In the genomic region with DNA sequence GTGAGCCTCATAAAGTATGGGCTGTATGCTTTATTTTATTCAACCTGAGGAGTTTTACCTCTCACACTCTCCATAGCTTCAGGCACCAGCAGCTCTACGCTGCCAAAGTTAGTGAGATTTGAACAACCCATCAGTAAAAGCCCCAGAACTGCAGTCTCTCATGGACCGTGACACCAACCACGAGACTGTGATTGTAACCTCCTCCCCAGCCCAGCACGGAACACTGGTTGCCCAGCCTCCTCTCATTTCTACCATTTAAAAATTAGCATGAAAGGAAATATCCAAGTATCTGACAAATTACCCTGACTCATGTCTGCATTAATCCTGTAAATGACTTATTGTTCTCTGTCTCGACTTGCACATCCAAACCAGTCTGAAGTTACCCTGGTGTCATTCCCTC, we compare ENCODE assay signal across 19 mouse cellular contexts. TPM values are rescaled to one million over a fixed set of nuclear protein-coding genes. Genes with fewer than 3 reads are reported as not detected.
DNase-seq lines count a peak whose midpoint lies in the region; ATAC-seq and TF ChIP-seq lines count a peak whose summit lies in the region.
"Had no signal": no experiment of that assay in that cellular context is flagged by ENCODE, and none has a peak within 500 bp of the region (broad histone marks: within the 10 kb centered on the region; RNA-seq: fewer than 3 reads in every experiment).

No protein-coding gene starts in this region.

- H3K9ac ChIP-seq in hindbrain, embryonic 11.5 days (ENCODE audit: low read depth, low read length), result no peak overlapping the region
- no peak overlapping the region for H3K9ac ChIP-seq in hindbrain, embryonic 14.5 days
- H3K9ac ChIP-seq in midbrain, postnatal 0 days (replicated peaks; ENCODE audit: low read length, poor library complexity, severe bottlenecking), result no peak overlapping the region
- H3K9ac ChIP-seq: lung, embryonic 15.5 days had no signal

- TF ChIP-seq CTCF in Patski (IDR thresholded peaks at IDR 0.05), result no peak
- no peak for TF ChIP-seq CTCF in midbrain, postnatal 0 days (IDR thresholded peaks at IDR 0.05)

- POLR2A ChIA-PET in Patski (lab: Charles Lee), result interaction anchor here (0.8 kb wide), 1 partner anchor 23 kb away, joined by 3 read pairs; a partner anchor contains a TSS

- H3K27me3 ChIP-seq in hindbrain, embryonic 10.5 days (ENCODE audit: insufficient read depth, poor library complexity, severe bottlenecking), result no peaks in the 10 kb centered on the region
- no peaks in the 10 kb centered on the region for H3K27me3 ChIP-seq in hindbrain, embryonic 11.5 days (ENCODE audit: control insufficient read depth, insufficient read depth, low read length)
- H3K27me3 ChIP-seq in Patski, result no peaks in the 10 kb centered on the region
- no peaks in the 10 kb centered on the region for H3K27me3 ChIP-seq in hindbrain, embryonic 14.5 days (ENCODE audit: control insufficient read depth, insufficient read depth, low read length)
- no peaks in the 10 kb centered on the region for H3K27me3 ChIP-seq in midbrain, postnatal 0 days (ENCODE audit: insufficient read depth, low read length)
- H3K27me3 ChIP-seq: lung, embryonic 15.5 days had no signal

- no peaks in the 10 kb centered on the region for H3K9me3 ChIP-seq in hindbrain, embryonic 10.5 days
- no peaks in the 10 kb centered on the region for H3K9me3 ChIP-seq in hindbrain, embryonic 11.5 days (ENCODE audit: control insufficient read depth, low read length)
- H3K9me3 ChIP-seq in hindbrain, embryonic 14.5 days (ENCODE audit: control insufficient read depth, low read length), result no peaks in the 10 kb centered on the region
- no peaks in the 10 kb centered on the region for H3K9me3 ChIP-seq in midbrain, postnatal 0 days (ENCODE audit: low read length)
- H3K9me3 ChIP-seq: lung, embryonic 15.5 days had no signal

- in situ Hi-C loops in Patski (cut with MboI; ENCODE audit: low pct_unique_long_range_greater_than_20kb), result no loop called here

- peak overlapping the region; percentile 84 for H3K27ac ChIP-seq in hindbrain, embryonic 10.5 days
- no peak overlapping the region for H3K27ac ChIP-seq in hindbrain, embryonic 11.5 days (ENCODE audit: low read depth, low read length)
- H3K27ac ChIP-seq in hindbrain, embryonic 14.5 days, result peak overlapping the region; percentile 3
- H3K27ac ChIP-seq in midbrain, postnatal 0 days (ENCODE audit: low read depth, low read length), result no peak overlapping the region
- H3K27ac ChIP-seq: lung, embryonic 15.5 days had no signal

- CTCF ChIA-PET in Patski (lab: Charles Lee), result interaction anchor here (0.7 to 1.0 kb wide), 2 partner anchors 11 to 49 kb away, joined by 3 read pairs; no protein-coding TSS in a partner anchor

- no peak for DNase-seq in hindbrain, embryonic 10.5 days (ENCODE audit: low spot score)
- DNase-seq in hindbrain, embryonic 11.5 days (ENCODE audit: low spot score), result no peak
- peak; percentile 88 for DNase-seq in Patski (ENCODE audit: low read depth, low spot score)
- no peak for DNase-seq in hindbrain, embryonic 14.5 days (ENCODE audit: low spot score)
- DNase-seq in midbrain, postnatal 0 days (ENCODE audit: low spot score), result no peak
- no peak for DNase-seq in right cerebral cortex, postnatal 36 days (ENCODE audit: low spot score in 2 of 2)
- DNase-seq in gastrocnemius, adult 8-10 months (ENCODE audit: low spot score in 2 of 2), result no peak
- DNase-seq: cerebellum, adult 18-20 months; kidney, adult 9 months had no signal

- H3K4me3 ChIP-seq in hindbrain, embryonic 10.5 days, result no peak overlapping the region
- no peak overlapping the region for H3K4me3 ChIP-seq in hindbrain, embryonic 11.5 days (ENCODE audit: low read depth, low read length)
- H3K4me3 ChIP-seq in hindbrain, embryonic 14.5 days (replicated peaks; ENCODE audit: low read length), result no peak overlapping the region
- no peak overlapping the region for H3K4me3 ChIP-seq in midbrain, postnatal 0 days (ENCODE audit: low read depth, low read length)
- H3K4me3 ChIP-seq: erythroblast, embryonic 14.5 days; lung, embryonic 15.5 days had no signal

- WGBS in hindbrain, embryonic 10.5 days, result 48% methylated on average over 5 of the region's 5 CpGs
- WGBS in hindbrain, embryonic 11.5 days, result 57% methylated on average over 5 of the region's 5 CpGs
- WGBS in hindbrain, embryonic 14.5 days, result 32% methylated on average over 5 of the region's 5 CpGs
- 33% methylated on average over 5 of the region's 5 CpGs for WGBS in midbrain, postnatal 0 days

- ATAC-seq in hindbrain, embryonic 11.5 days (ENCODE audit: low FRiP score), result no peak
- ATAC-seq in Patski, result peak; percentile 85
- ATAC-seq in hindbrain, embryonic 14.5 days (ENCODE audit: low FRiP score), result no peak
- peak; percentile 41; the same call in 1 of the 2 replicates for ATAC-seq in midbrain, postnatal 0 days (ENCODE audit: low FRiP score)

- H3K4me2 ChIP-seq in hindbrain, embryonic 11.5 days (replicated peaks; ENCODE audit: low read depth, low read length), result no peak overlapping the region
- no peak overlapping the region for H3K4me2 ChIP-seq in hindbrain, embryonic 14.5 days (replicated peaks)
- no peak overlapping the region for H3K4me2 ChIP-seq in midbrain, postnatal 0 days (ENCODE audit: low read depth, low read length, poor library complexity, severe bottlenecking)
- H3K4me2 ChIP-seq: liver, embryonic 11.5 days; lung, embryonic 15.5 days had no signal

- peaks cover 22% of the 10 kb centered on the region for H3K4me1 ChIP-seq in hindbrain, embryonic 10.5 days (replicated peaks)
- no peaks in the 10 kb centered on the region; the same call in 1 of the 2 replicates for H3K4me1 ChIP-seq in hindbrain, embryonic 11.5 days (replicated peaks; ENCODE audit: control insufficient read depth, insufficient read depth, low read length)
- H3K4me1 ChIP-seq in hindbrain, embryonic 14.5 days (replicated peaks; ENCODE audit: control insufficient read depth, insufficient read depth, low read length), result 0 out of 2 replicates have a peak, but pooled peaks cover 8% of the 10 kb centered on the region
- no peaks in the 10 kb centered on the region for H3K4me1 ChIP-seq in midbrain, postnatal 0 days (ENCODE audit: insufficient read depth, low read length)

- H3K36me3 ChIP-seq in hindbrain, embryonic 10.5 days, result no peaks in the 10 kb centered on the region
- no peaks in the 10 kb centered on the region for H3K36me3 ChIP-seq in hindbrain, embryonic 11.5 days (ENCODE audit: control insufficient read depth, insufficient read depth, low read length)
- H3K36me3 ChIP-seq in hindbrain, embryonic 14.5 days (replicated peaks; ENCODE audit: control insufficient read depth, insufficient read depth), result no peaks in the 10 kb centered on the region
- no peaks in the 10 kb centered on the region for H3K36me3 ChIP-seq in midbrain, postnatal 0 days (ENCODE audit: insufficient read depth, low read length)
- H3K36me3 ChIP-seq: lung, embryonic 15.5 days had no signal

RNA-seq across cellular contexts. Expression of a gene that starts 23.2 kb away (rescaled TPM):
- 3.2 and 3.6 TPM in 2 replicates for polyA plus RNA-seq in hindbrain, embryonic 10.5 days (2016; fragmentation: Nextera tagmentation; extraction: Ambion mirVana)
- 3.5 and 4.7 TPM in 2 replicates for polyA plus RNA-seq in hindbrain, embryonic 11.5 days (2014; fragmentation: Nextera tagmentation; extraction: Ambion mirVana)
- polyA plus RNA-seq in Patski (2021), result 57.2 TPM
- polyA plus RNA-seq in hindbrain, embryonic 14.5 days (2014; fragmentation: Nextera tagmentation; extraction: Ambion mirVana), result 10.4 and 13.2 TPM in 2 replicates
- total RNA-seq in midbrain, postnatal 0 days (2014; rRNA removed), result 11.7 and 12.7 TPM in 2 replicates
- polyA plus RNA-seq in midbrain, postnatal 0 days (2015; fragmentation: Nextera tagmentation; extraction: Ambion mirVana), result 7.5 and 7.8 TPM in 2 replicates
- total RNA-seq in gastrocnemius, adult 8-10 months (2022), result 1 to 10 TPM; 3.2 to 5.4 (median 5.1) TPM
- total RNA-seq: megakaryocyte-erythroid progenitor cell, adult 5-6 weeks had no signal

RNA-seq across cellular contexts. Expression of a gene that starts 58.1 kb away (rescaled TPM):
- 0.12 TPM in 1 of 2 replicates, not detected in the other for polyA plus RNA-seq in hindbrain, embryonic 10.5 days (2016; fragmentation: Nextera tagmentation; extraction: Ambion mirVana)
- not detected in 2 replicates for polyA plus RNA-seq in hindbrain, embryonic 11.5 days (2014; fragmentation: Nextera tagmentation; extraction: Ambion mirVana)
- polyA plus RNA-seq in Patski (2021), result not detected
- polyA plus RNA-seq in hindbrain, embryonic 14.5 days (2014; fragmentation: Nextera tagmentation; extraction: Ambion mirVana), result not detected in 2 replicates
- 0.66 TPM in 1 of 2 replicates, not detected in the other for total RNA-seq in midbrain, postnatal 0 days (2014; rRNA removed)
- not detected in 2 replicates for polyA plus RNA-seq in midbrain, postnatal 0 days (2015; fragmentation: Nextera tagmentation; extraction: Ambion mirVana)
- not detected for total RNA-seq in gastrocnemius, adult 8-10 months (2022)
- total RNA-seq: heart, postnatal 25 days; layer of hippocampus, adult 8-10 months; left cerebral cortex, adult 8-10 months; megakaryocyte-erythroid progenitor cell, adult 5-6 weeks had no signal
- polyA plus RNA-seq: cortical plate, adult 2 months; erythroblast, embryonic 14.5 days; frontal cortex, adult 2 months; liver, embryonic 11.5 days; lung, embryonic 15.5 days; neural tube, embryonic 14.5 days had no signal

Comparison
In these comparisons a context has a peak if more than half of its experiments do, and no peak if none do; other contexts are left out.
1. H3K27ac ChIP-seq: peak in hindbrain, embryonic 10.5 days (single experiment) and hindbrain, embryonic 14.5 days (single experiment); none in hindbrain, embryonic 11.5 days (single experiment) and midbrain, postnatal 0 days (single experiment).
2. ATAC-seq: peak in Patski (single experiment) and midbrain, postnatal 0 days (single experiment); none in hindbrain, embryonic 11.5 days (single experiment) and hindbrain, embryonic 14.5 days (single experiment).